Mouse (Mus musculus): Measurements from ENCODE around the gene Lrrc27. TPM values are rescaled to one million over a fixed set of nuclear protein-coding genes. Genes with fewer than 3 reads are reported as not detected.
A peak's percentile ranks its signal among the peaks of the same experiment; 100 is the strongest.

Lrrc27 gene
- polyA plus RNA-seq, 1 experiment from 2014 or later, result 4.9 TPM

GRCm38 (mm10) chr7:139226416-139226815, 13.6 kb downstream of the Lrrc27 start:
- Histone ChIP-seq H3K9ac (ENCODE audit: low read length) (no peak overlapping the region), H3K36me3 (ENCODE audit: control insufficient read depth, insufficient read depth, low read length) (no peaks in the 10 kb centered on the region), H3K4me1 (ENCODE audit: control insufficient read depth, insufficient read depth, low read length) (no peaks in the 10 kb centered on the region), H3K27me3 (replicated peaks; ENCODE audit: control insufficient read depth, insufficient read depth, low read length) (no peaks in the 10 kb centered on the region), H3K27ac (ENCODE audit: low read depth, low read length) (no peak overlapping the region), H3K9me3 (replicated peaks; ENCODE audit: control insufficient read depth, low read length) (no peaks in the 10 kb centered on the region), H3K4me2 (ENCODE audit: low read length) (no peak overlapping the region), H3K4me3 (ENCODE audit: low read depth, low read length) (no peak overlapping the region)
- ATAC-seq, result no peak
- WGBS, result 86% methylated on average over 7 of the region's 7 CpGs
- no peak for DNase-seq (ENCODE audit: low spot score)

GRCm38 (mm10) chr7:139228447-139229171, 15.8 kb downstream of the Lrrc27 start:
- DNase-seq (ENCODE audit: low spot score), result no peak
- WGBS, result 83% methylated on average over 6 of the region's 6 CpGs
- no peak overlapping the region for H3K4me2 ChIP-seq (ENCODE audit: low read length)
- no peaks in the 10 kb centered on the region for H3K27me3 ChIP-seq (replicated peaks; ENCODE audit: control insufficient read depth, insufficient read depth, low read length)
- H3K4me1 ChIP-seq (ENCODE audit: control insufficient read depth, insufficient read depth, low read length), result no peaks in the 10 kb centered on the region
- H3K36me3 ChIP-seq (ENCODE audit: control insufficient read depth, insufficient read depth, low read length), result no peaks in the 10 kb centered on the region
- ATAC-seq, result no peak
- no peak overlapping the region for H3K4me3 ChIP-seq (ENCODE audit: low read depth, low read length)
- H3K27ac ChIP-seq (ENCODE audit: low read depth, low read length), result no peak overlapping the region
- no peak overlapping the region for H3K9ac ChIP-seq (ENCODE audit: low read length)
- H3K9me3 ChIP-seq (replicated peaks; ENCODE audit: control insufficient read depth, low read length), result no peaks in the 10 kb centered on the region

GRCm38 (mm10) chr7:139229837-139230236, 17.0 kb downstream of the Lrrc27 start:
- Histone ChIP-seq H3K9me3 (replicated peaks; ENCODE audit: control insufficient read depth, low read length) (no peaks in the 10 kb centered on the region), H3K27ac (ENCODE audit: low read depth, low read length) (no peak overlapping the region), H3K4me3 (ENCODE audit: low read depth, low read length) (no peak overlapping the region), H3K4me2 (ENCODE audit: low read length) (no peak overlapping the region), H3K27me3 (replicated peaks; ENCODE audit: control insufficient read depth, insufficient read depth, low read length) (no peaks in the 10 kb centered on the region), H3K36me3 (ENCODE audit: control insufficient read depth, insufficient read depth, low read length) (no peaks in the 10 kb centered on the region), H3K9ac (ENCODE audit: low read length) (no peak overlapping the region), H3K4me1 (ENCODE audit: control insufficient read depth, insufficient read depth, low read length) (0 out of 2 replicates have a peak, but pooled peaks cover 3% of the 10 kb centered on the region)
- 84% methylated on average over 5 of the region's 5 CpGs for WGBS
- peak; percentile 19 for DNase-seq (ENCODE audit: low spot score)
- no peak for ATAC-seq

GRCm38 (mm10) chr7:139230241-139230640, 17.5 kb downstream of the Lrrc27 start:
- Histone ChIP-seq H3K9me3 (replicated peaks; ENCODE audit: control insufficient read depth, low read length) (no peaks in the 10 kb centered on the region), H3K4me1 (ENCODE audit: control insufficient read depth, insufficient read depth, low read length) (0 out of 2 replicates have a peak, but pooled peaks cover 3% of the 10 kb centered on the region), H3K36me3 (ENCODE audit: control insufficient read depth, insufficient read depth, low read length) (no peaks in the 10 kb centered on the region), H3K9ac (ENCODE audit: low read length) (no peak overlapping the region), H3K27ac (ENCODE audit: low read depth, low read length) (no peak overlapping the region), H3K27me3 (replicated peaks; ENCODE audit: control insufficient read depth, insufficient read depth, low read length) (no peaks in the 10 kb centered on the region), H3K4me2 (ENCODE audit: low read length) (no peak overlapping the region), H3K4me3 (ENCODE audit: low read depth, low read length) (no peak overlapping the region)
- ATAC-seq (no peak), DNase-seq (ENCODE audit: low spot score) (no peak)
- 76% methylated on average over 12 of the region's 12 CpGs for WGBS

GRCm38 (mm10) chr7:139233714-139234113, 20.9 kb downstream of the Lrrc27 start:
- ATAC-seq (peak; percentile 91), DNase-seq (ENCODE audit: low spot score) (peak; percentile 91)
- H3K4me1 ChIP-seq (ENCODE audit: control insufficient read depth, insufficient read depth, low read length), result 0 out of 2 replicates have a peak, but pooled peaks cover 3% of the 10 kb centered on the region
- no peaks in the 10 kb centered on the region for H3K9me3 ChIP-seq (replicated peaks; ENCODE audit: control insufficient read depth, low read length)
- H3K36me3 ChIP-seq (ENCODE audit: control insufficient read depth, insufficient read depth, low read length), result no peaks in the 10 kb centered on the region
- no peak overlapping the region for H3K4me2 ChIP-seq (ENCODE audit: low read length)
- 2% methylated on average over 7 of the region's 7 CpGs for WGBS
- H3K4me3 ChIP-seq (ENCODE audit: low read depth, low read length), result no peak overlapping the region
- H3K9ac ChIP-seq (ENCODE audit: low read length), result no peak overlapping the region
- no peaks in the 10 kb centered on the region for H3K27me3 ChIP-seq (replicated peaks; ENCODE audit: control insufficient read depth, insufficient read depth, low read length)
- H3K27ac ChIP-seq (ENCODE audit: low read depth, low read length), result no peak overlapping the region

GRCm38 (mm10) chr7:139234426-139235188, 21.8 kb downstream of the Lrrc27 start:
- 0 out of 2 replicates have a peak, but pooled peaks have one; percentile 35 for ATAC-seq
- Histone ChIP-seq H3K9me3 (replicated peaks; ENCODE audit: control insufficient read depth, low read length) (no peaks in the 10 kb centered on the region), H3K9ac (ENCODE audit: low read length) (no peak overlapping the region), H3K27ac (ENCODE audit: low read depth, low read length) (no peak overlapping the region), H3K27me3 (replicated peaks; ENCODE audit: control insufficient read depth, insufficient read depth, low read length) (no peaks in the 10 kb centered on the region), H3K36me3 (ENCODE audit: control insufficient read depth, insufficient read depth, low read length) (no peaks in the 10 kb centered on the region), H3K4me1 (ENCODE audit: control insufficient read depth, insufficient read depth, low read length) (0 out of 2 replicates have a peak, but pooled peaks cover 3% of the 10 kb centered on the region), H3K4me2 (ENCODE audit: low read length) (no peak overlapping the region), H3K4me3 (ENCODE audit: low read depth, low read length) (no peak overlapping the region)
- 13% methylated on average over 18 of the region's 18 CpGs for WGBS
- peak; percentile 39 for DNase-seq (ENCODE audit: low spot score)

- WGBS, result 82% methylated on average over 12 of the region's 12 CpGs
- no peak for ATAC-seq
- 0 out of 2 replicates have a peak, but pooled peaks cover 3% of the 10 kb centered on the region for H3K4me1 ChIP-seq (ENCODE audit: control insufficient read depth, insufficient read depth, low read length)
- no peak overlapping the region for H3K4me3 ChIP-seq (ENCODE audit: low read depth, low read length)
- no peaks in the 10 kb centered on the region for H3K9me3 ChIP-seq (replicated peaks; ENCODE audit: control insufficient read depth, low read length)
- no peak overlapping the region for H3K9ac ChIP-seq (ENCODE audit: low read length)
- H3K36me3 ChIP-seq (ENCODE audit: control insufficient read depth, insufficient read depth, low read length), result no peaks in the 10 kb centered on the region
- no peaks in the 10 kb centered on the region for H3K27me3 ChIP-seq (replicated peaks; ENCODE audit: control insufficient read depth, insufficient read depth, low read length)
- H3K4me2 ChIP-seq (ENCODE audit: low read length), result no peak overlapping the region
- no peak overlapping the region for H3K27ac ChIP-seq (ENCODE audit: low read depth, low read length)
- DNase-seq (ENCODE audit: low spot score), result no peak
Observed at GRCm38 (mm10) chr7:139235651-139236358, 23.0 kb downstream of the Lrrc27 start.

GRCm38 (mm10) chr7:139239432-139239831, 26.6 kb downstream of the Lrrc27 start:
- ATAC-seq (no peak), DNase-seq (ENCODE audit: low spot score) (no peak)
- WGBS, result 78% methylated on average over 3 of the region's 3 CpGs
- Histone ChIP-seq H3K27me3 (replicated peaks; ENCODE audit: control insufficient read depth, insufficient read depth, low read length) (no peaks in the 10 kb centered on the region), H3K4me3 (ENCODE audit: low read depth, low read length) (no peak overlapping the region), H3K9ac (ENCODE audit: low read length) (no peak overlapping the region), H3K9me3 (replicated peaks; ENCODE audit: control insufficient read depth, low read length) (no peaks in the 10 kb centered on the region), H3K4me1 (ENCODE audit: control insufficient read depth, insufficient read depth, low read length) (no peaks in the 10 kb centered on the region), H3K27ac (ENCODE audit: low read depth, low read length) (no peak overlapping the region), H3K36me3 (ENCODE audit: control insufficient read depth, insufficient read depth, low read length) (no peaks in the 10 kb centered on the region), H3K4me2 (ENCODE audit: low read length) (no peak overlapping the region)
